Mouse (Mus musculus): Measurements from ENCODE around the gene Sgsm3. TPM values are rescaled to one million over a fixed set of nuclear protein-coding genes. Genes with fewer than 3 reads are reported as not detected.

Gene Sgsm3
- polyA plus RNA-seq, 1 experiment = 35.4 TPM

DNA sequence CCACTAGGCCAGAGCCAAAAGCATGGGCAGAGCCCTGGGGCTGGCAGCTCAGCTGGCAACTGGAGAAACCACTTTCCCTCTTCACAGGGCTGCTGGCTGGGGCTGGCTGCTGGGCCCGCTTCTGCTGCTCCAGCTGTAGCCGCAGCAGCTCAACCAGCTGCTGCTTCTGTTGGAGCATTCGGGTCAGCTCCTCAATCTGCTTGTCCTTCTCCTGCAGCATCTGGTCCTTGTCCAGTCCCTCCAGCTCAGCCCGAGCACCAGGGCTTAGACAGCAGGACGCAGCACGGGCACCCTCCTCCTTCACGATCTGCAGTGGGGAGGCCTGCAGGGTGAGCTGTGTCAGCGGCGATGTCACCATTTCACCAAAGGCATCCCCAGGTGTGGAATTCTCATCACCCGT lies 38.9 kb downstream of the Sgsm3 start:
- no peak for DNase-seq (ENCODE audit: low read depth, low spot score)
- 85% methylated on average over 10 of the region's 10 CpGs for WGBS

DNA sequence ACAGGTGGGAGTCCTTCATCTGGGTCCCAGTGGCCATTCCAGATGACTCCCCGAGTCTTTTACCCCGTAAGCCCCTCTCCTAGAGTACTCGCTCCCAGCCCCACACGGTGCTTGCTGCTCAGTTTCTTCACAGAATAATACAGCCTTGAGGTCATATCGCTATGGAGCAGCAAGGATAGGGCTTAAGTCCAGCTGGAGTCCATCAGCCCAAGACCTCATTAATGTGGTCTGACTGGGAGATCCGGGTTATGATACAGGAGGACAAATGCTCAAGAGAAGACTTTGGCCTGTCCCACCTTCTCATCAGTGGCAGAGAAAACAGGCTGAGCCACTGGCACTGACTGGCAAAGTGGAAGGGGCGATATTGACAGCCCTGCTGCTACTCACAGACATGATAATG lies 39.7 kb downstream of the Sgsm3 start:
- DNase-seq (ENCODE audit: low read depth, low spot score) = no peak
- 83% methylated on average over 7 of the region's 7 CpGs for WGBS

DNA sequence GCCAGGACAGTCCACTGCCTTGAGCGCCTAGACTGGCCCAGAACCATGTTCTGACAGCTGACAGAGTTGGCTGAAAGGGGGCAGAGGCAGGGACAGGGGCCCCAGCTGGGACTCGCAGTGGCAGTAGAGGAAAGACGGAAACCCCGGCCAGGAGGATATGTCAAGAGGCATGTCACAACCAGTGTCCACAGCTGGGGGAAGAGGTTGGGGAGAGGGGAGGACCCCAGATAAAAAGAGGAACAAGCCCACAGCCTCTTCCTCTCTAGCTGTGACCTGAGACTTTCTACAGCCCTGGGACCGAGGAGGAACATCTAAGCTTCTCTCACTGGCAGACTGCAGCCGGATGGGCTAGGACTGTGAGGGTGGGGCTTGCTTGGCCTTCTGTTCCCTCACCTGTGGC lies 43.8 kb downstream of the Sgsm3 start:
- no peak for DNase-seq (ENCODE audit: low read depth, low spot score)
- 83% methylated on average over 6 of the region's 6 CpGs for WGBS

DNA sequence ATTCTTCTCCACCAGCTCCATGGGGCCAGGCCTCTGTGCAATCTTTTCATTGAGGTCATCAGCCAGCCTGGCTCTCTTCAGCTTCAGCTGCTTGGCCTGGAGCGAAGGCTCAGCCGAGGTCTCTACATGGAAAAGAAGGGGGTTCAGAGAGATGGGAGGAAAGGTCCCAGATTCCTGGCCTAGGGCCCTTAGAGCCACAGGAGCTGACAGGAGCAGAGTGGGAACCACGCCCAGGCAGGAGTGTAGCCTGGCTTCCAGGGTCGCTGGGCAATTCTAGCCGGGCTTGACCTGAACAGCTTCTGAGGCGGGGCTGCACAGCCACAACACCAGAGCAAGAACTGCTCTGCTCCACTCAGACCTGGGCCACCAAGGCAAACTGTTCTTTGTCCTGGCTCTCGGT lies 44.9 kb downstream of the Sgsm3 start:
- WGBS = 60% methylated on average over 7 of the region's 7 CpGs
- no peak for DNase-seq (ENCODE audit: low read depth, low spot score)

DNA sequence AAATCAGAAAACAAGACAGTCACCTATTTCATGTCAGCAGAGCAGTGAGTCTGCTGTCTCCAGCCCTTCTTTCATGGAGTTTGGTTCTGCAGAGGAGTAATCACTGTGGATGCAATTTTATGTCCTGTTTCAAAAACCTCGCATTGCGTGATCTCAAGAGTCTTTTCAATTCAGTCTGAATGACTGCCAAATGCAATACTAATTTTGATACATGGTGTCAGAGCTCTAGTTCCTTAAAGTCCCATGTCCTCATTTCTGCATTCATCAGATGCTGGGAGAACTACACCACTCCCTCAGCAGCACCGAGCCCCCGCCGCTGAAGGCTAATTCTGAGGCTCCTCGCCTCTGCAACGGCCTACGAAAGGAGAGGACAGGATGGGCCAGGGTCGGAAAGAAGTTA lies 46.3 kb downstream of the Sgsm3 start:
- no peak for DNase-seq (ENCODE audit: low read depth, low spot score)
- 81% methylated on average over 9 of the region's 9 CpGs for WGBS

DNA sequence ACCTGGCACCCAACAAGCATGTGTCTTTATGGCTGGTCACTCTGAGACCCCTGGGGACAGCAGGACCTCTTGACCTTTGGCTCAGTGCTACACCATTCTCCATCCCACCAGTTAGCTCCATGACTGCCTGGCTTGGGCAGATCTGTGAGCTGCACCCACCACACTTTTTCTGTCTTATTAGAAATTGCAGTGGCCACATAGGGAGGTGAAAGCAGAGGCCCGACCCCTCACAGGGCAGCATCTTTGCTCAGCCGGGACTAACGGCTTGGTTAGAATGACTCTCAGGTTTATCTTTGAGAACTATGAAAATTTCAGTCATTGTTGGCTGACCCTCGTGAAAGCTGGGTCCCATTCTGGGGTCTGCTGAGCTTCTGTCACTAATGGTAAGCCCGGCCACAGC lies 49.3 kb downstream of the Sgsm3 start:
- no peak for DNase-seq (ENCODE audit: low read depth, low spot score)
- WGBS = 80% methylated on average over 5 of the region's 5 CpGs

DNA sequence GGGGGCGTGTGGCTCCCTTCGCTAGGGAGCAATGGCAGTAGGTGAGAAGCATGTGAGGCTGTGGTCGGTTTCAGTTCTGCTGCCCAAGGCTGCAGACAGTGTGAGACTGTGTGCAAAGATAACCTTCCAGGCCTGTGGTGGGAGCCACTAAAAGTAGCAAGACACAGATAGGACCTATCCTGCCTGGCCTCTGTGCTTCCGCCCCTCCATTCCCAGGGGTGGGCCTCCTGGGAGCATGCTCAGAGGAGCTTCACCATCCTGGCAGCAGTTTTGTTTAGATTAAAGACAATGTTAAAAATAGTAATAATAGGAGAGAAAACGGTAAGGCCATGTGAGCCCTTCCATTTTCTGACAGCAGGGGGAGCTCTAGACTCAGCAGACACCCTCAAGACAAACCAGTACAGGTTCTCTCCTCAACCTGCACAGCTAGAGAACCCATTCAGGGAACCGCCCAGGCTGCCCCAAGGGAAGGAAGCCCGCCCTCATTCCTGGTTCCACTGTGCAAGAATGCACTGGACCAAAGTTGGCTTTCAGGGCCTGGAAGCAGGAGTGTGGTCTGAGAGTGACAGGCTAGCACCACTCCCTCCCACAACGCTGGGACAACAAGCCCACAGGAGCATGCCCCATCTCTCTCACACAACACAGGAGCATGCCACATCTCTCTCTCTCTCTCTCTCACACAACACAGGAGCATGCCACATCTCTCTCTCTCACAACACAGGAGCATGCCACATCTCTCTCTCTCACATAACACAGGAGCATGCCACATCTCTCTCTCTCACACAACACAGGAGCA lies 50.0 kb downstream of the Sgsm3 start:
- no peak for DNase-seq (ENCODE audit: low read depth, low spot score)
- WGBS = 32% methylated on average over 8 of the region's 8 CpGs

DNA sequence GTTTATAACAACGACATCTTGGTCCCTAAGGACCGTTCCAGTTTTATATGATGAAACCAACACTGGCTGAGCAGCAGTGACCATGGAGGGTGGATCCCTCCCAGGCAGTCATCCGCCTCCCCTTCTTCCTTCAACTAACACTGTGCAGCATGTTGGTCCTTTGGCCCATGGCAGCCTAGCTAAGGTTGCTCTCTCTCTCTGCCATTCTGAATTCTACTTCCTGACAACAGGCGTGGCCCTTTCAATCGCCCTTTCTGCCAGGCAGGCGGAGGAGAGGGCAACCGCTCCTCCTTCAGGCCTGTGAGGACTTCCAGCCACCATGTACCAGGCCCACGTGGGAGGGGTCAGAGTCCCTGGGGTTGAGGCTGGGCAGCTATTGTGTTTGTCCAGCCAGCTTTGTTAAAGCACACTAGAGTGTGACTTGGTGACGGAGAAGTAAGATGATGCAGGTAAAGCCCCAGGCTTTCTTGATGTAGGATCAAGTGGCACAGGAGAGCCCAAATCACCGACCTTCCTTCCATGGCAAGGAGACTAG lies 53.4 kb downstream of the Sgsm3 start:
- WGBS = 38% methylated on average over 10 of the region's 10 CpGs
- no peak for DNase-seq (ENCODE audit: low read depth, low spot score)

DNA sequence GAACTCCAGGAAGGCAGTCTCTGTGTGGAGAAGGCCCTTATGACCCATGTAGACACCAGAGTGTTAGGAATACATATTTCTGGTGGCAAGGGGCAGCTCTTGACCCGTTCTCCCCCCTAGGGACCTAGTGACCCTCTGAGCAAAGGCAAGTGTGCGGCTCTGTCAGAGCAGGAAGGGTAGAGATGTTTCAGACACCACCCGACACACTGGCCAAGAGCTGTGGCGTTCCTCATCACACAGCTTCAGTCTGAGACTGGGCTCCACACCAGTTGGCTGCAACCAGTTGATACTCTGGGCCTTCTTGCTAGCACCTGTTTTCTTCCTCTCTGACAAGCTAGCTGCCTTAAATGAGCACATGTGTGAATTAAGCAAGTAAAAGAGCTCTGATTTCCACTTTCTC lies 54.0 kb downstream of the Sgsm3 start:
- DNase-seq (ENCODE audit: low read depth, low spot score) = no peak
- 83% methylated on average over 4 of the region's 4 CpGs for WGBS

DNA sequence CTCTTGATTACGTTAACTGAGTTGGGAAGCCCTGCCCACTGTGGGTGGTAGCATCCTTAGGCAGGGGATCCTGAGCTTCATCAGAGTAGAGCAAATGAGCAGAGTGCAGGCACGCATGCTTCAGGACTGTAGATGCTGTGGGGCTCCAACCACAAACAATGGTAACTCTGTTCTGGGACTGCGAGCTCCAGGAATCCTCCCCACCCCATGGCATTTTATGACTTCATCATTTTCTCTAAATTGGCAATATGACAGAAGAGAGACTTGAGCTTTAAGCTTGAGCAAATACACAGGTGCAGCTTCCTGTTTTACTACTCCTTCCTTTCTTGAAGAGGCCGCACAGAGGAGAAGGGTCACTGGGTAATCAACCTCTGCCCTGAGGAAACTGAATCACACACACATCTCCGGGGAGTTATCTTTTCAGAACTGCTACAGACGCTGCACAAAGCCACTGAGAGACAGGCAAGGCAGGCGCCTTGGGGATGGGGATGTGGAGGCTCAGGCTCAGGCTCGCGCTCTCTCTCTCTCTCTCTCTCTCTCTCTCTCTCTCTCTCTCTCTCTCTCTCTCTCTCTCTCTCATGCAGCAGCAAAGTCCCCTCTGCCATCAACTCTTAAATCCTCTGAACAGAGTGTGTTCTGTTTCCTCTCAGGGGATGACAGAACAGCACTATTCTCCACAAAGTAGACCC lies 55.5 kb downstream of the Sgsm3 start:
- 20% methylated on average over 9 of the region's 9 CpGs for WGBS
- peak; percentile 77 for DNase-seq (ENCODE audit: low read depth, low spot score)

DNA sequence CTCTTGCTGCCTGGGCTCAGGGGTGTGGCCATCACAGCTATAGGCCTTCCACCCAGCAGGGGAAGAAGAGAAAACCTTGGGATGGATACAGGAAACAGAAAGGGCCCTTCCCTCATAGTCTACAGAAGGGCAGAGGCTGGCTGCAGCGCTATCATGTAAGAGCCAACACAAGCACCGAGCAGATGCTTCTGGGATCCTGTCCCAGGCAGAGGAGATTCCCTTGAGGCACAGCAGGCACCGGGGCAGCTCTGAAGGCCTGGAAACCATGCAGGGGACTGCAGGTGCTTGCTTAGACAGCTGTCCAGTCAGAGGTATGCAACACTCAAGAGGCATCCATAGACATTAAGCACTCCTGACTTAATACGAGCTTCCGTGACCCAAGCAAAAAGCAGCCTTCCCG lies 56.6 kb downstream of the Sgsm3 start:
- no peak for DNase-seq (ENCODE audit: low read depth, low spot score)
- 38% methylated on average over 6 of the region's 6 CpGs for WGBS

DNA sequence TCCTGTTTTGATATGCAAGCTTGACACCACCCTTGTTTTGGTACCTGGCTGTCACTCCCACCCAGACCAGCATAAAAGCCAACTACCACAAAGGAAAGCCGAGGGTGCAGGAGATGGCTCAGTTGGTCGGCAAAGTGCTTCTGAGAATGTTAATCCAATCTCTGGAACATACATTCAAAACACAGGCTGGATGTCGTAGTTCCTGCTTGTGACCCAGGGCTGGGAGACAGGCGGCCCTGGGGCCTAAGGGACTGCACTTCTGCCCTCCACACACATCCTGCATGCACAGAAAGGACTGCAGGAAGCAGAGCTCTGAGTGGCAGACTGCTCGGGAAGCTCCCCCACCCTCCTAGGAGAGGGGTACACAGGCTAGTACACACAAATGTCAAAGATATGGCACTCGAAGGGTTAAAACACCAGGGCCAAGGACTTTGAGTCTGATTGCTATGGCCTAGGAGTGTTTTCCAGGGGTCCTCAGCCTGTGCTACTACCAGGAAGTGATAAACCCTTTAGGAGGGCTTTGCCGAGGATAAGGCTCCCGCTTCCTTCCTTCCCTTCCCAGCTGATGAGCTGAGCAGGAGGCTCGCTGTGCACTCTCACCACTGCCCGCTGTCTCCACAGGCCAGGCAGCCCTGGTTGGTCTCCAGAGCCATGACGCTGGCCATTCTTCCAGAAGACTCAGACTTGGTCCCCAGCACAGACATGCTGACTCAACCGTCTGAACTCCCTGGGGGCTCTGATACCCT lies 58.0 kb downstream of the Sgsm3 start:
- DNase-seq (ENCODE audit: low read depth, low spot score) = no peak
- 79% methylated on average over 12 of the region's 12 CpGs for WGBS

DNA sequence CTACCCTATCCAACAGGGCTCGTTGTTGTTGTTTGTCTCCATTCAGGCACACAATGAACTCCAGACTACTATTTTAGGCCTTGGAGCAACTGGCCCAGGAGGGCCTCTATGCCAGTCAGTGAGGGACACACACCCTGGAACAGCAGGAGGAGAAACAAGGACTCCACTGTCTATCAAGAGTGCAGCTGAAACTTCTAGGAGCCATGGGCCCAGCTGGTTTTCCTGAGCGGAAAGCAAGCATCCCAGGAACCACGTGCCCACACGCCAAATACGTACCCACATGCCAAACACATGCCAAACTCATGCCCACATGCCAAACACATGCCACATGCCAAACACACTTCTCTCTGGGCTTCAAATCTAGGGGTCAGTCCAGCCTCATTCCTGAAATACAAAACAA lies 60.9 kb downstream of the Sgsm3 start:
- no peak for DNase-seq (ENCODE audit: low read depth, low spot score)
- WGBS = 81% methylated on average over 5 of the region's 5 CpGs

DNA sequence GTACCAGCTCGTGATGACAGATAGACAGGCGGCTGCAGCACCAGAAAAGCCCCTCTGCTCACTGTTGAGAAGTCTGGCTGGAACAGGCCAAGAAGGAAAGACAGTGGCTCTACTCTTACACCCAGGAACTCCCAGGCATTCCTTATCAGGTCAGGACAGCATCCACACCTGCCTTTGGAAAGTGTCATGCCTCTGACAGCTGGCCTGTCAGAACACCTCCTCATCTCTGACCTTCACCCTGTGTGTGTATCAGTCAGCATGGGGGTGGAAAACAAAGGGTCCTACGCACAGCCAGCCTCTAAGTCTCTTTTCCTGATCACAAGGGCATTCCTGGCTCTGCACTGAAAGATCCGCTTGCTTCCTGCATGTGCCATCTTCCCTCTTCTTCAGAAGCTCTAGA lies 64.2 kb downstream of the Sgsm3 start:
- WGBS = 59% methylated on average over 4 of the region's 4 CpGs
- DNase-seq (ENCODE audit: low read depth, low spot score) = no peak

DNA sequence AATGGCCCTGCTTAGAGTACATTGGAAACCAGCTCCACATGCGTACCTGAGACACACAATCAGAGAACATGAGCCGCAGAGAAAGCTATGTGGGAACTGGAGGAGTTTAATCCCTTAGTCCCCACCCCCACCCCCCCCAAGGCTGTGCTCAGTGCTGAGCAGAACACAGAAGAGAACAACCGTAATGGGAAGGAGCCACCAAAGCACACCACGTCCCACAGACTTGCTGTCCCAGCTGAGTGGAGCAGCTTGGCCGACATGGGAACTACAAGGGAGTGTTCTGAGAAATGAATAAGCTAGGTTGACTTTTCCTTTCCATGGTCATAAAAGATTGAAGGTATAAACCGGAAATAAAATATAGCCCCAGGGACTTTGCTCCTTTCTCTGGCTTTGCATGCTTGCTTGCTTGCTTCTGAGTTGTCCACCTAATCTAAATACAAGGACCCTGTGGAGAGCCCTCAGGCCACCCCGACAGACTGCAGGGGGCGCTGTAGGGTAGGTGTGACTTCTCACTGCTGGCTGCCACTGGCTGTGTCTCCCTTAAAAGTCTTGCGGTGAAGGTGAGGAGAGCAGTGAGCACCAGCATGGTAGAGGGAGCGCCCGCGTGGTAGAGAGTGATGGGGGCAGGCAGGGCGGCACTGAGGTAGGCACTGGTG lies 64.8 kb downstream of the Sgsm3 start:
- WGBS = 28% methylated on average over 13 of the region's 13 CpGs

DNA sequence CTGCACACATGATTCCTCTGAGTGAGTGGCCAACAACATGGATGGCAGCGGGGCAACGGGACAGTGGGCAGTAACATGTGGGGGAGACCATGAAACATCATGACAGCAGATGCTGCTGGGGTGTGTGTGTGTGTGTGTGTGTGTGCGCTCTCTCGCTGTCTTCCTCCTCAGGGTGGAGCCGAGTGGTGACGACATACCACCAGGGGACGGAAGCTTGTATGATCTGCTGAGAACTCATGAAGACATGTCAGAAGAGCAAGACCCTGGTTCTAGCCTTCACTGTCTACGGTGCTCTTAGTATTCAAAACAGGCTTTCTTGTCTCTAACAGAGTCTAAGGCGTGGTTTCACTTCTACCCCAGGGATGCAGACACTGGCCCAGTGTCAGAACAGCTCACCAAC lies 66.9 kb downstream of the Sgsm3 start:
- WGBS = 84% methylated on average over 9 of the region's 9 CpGs
- DNase-seq (ENCODE audit: low read depth, low spot score) = no peak

More for the DNA sequence above, 64.8 kb downstream of the Sgsm3 start:
- DNase-seq (ENCODE audit: low read depth, low spot score) = peak; percentile 78

DNA sequence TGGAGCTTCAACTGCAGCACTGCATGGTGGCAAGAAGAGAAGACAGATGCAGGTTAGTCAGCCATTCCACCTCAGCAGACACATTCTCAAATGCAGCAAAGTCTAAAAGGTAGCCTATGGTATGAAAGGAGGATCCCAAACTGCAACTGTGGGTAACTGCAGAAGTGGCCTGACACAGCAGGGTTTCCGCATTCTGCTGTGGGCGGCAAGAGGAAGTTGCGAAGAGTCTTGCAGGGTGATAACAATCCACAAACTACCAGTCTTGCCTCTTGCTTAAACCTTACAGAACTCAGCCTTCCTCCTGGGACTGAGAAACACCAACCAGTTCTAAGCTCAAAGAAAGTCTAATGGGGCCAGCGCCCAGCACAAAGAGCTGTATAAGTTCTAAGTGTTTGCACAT lies 67.8 kb downstream of the Sgsm3 start:
- WGBS = 66% methylated on average over 4 of the region's 4 CpGs
- DNase-seq (ENCODE audit: low read depth, low spot score) = no peak

DNA sequence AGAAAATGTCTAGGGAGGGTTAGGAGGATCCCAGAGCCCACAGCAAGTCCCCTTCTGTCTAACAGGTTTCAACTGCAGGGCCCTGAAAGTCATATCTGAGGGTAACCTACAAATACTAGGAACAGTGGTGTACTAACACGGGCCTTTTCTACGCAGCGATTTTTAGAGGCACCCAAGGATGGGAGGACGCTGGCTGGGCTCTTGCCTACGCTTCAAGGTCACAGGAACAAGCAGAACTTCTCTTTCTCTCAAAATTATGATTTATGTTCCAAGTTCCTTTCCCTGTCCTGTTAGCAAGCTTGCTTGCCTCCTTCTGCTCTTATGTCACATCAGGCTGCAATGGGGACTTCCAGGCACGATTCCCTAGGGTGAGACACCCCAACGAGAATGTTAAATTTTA lies 68.5 kb downstream of the Sgsm3 start:
- WGBS = 56% methylated on average over 7 of the region's 7 CpGs
- DNase-seq (ENCODE audit: low read depth, low spot score) = no peak

DNA sequence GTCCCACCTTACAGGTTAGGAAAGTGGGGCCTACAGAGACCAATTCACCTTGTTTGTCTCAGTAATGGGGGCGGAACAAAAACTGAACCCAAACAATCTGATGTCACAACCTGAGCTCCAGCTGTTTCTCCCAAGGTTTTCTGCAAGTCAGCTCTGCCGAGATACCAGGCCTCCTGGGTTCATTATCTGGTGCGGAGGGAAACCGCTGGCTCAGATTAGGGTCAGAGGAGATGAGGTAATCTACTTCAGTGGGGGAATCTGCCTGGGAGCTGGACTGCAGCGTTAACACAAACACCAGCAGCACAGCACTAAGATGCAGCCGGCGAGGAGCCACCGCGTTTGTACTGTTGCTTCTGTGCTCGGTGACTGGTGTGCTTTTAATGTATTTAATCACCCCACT lies 69.9 kb downstream of the Sgsm3 start:
- WGBS = 78% methylated on average over 10 of the region's 10 CpGs
- no peak for DNase-seq (ENCODE audit: low read depth, low spot score)

Measured in large intestine, adult 2 months (tissue).